Mouse (Mus musculus) kidney, adult 2 months (tissue): Measurements from ENCODE around the gene Sh3bgrl3.

Experiments
- CTCF ChIP-seq: fragments of 200-500 bp; conservative IDR thresholded peaks from 2 replicates; pipeline ENCODE4 v1.5.1; 2011; ENCODE audit warnings: low read depth, mild to moderate bottlenecking, control low read depth, low read length, moderate library complexity, mixed read lengths; ENCODE audit not compliant: insufficient read depth, insufficient read length
- POLR2A ChIP-seq: fragments of 200-500 bp; IDR thresholded peaks from one replicate; pipeline ENCODE4 v1.6.1; 2011; ENCODE audit warnings: low read depth, low read length, control low read depth

GRCm38 (mm10) chr4:134113356-134113994 is 15.1 kb downstream of the Sh3bgrl3 start:
- TF ChIP-seq CTCF (no peak), POLR2A (no peak)
